Mouse (Mus musculus): ENCODE measurements around the gene Rab24.

GRCm38 (mm10) chr13:55318351-55318750, 3.4 kb downstream of the Rab24 start:
- no peak for TF ChIP-seq GATA1 (IDR thresholded peaks at IDR 0.05; ENCODE audit: borderline replicate concordance, low read length)
- TF ChIP-seq FLI1 (IDR thresholded peaks at IDR 0.05; ENCODE audit: low read length): no peak

Measured in megakaryocyte, embryonic 14.5 days (primary cell).